Mouse (Mus musculus) embryonic fibroblast, embryonic 13.5 days (primary cell): ENCODE measurements around the gene Ipo11. TPM values are rescaled to one million over a fixed set of nuclear protein-coding genes. Genes with fewer than 3 reads are reported as not detected.

Experiments used
- H3K27ac ChIP-seq: 2 replicates; pipeline ENCODE4 v1.5.1; 2012; ENCODE audit warnings: low read length, control low read depth, inconsistent platforms; ENCODE audit not compliant: insufficient read depth
- H3K4me1 ChIP-seq: 2 replicates; pipeline ENCODE4 v1.6.1; 2011; ENCODE audit warnings: low read length; ENCODE audit not compliant: control insufficient read depth, insufficient read depth
- H3K4me3 ChIP-seq: 2 replicates; pipeline ENCODE4 v1.5.1; 2011; ENCODE audit warnings: mild to moderate bottlenecking, control low read depth, low read length; ENCODE audit not compliant: insufficient read depth
- CTCF ChIP-seq: IDR thresholded peaks from 2 replicates; pipeline ENCODE4 v1.5.1; 2011; ENCODE audit warnings: mild to moderate bottlenecking, control low read depth, low read length, moderate library complexity, borderline replicate concordance; ENCODE audit not compliant: insufficient read depth
- POLR2A ChIP-seq: IDR thresholded peaks from 2 replicates; pipeline ENCODE4 v1.6.1; 2011; ENCODE audit warnings: low read depth, mild to moderate bottlenecking, control low read depth, low read length, moderate library complexity
- polyA plus RNA-seq: library from polyadenylated mRNA; stranded (reverse); fragments of >200 nt; gene quantifications from 2 replicates; pipeline ENCODE4 v1.2.4, GENCODE M21; 2011; ENCODE audit warnings: low read depth; ENCODE audit not compliant: missing spikeins, insufficient read length

The Ipo11 gene
- polyA plus RNA-seq, 1 experiment, result 38.1 TPM

- no peaks in the 10 kb centered on the region for H3K4me1 ChIP-seq
- H3K4me3 ChIP-seq, result no peak overlapping the region
- no peak overlapping the region for H3K27ac ChIP-seq
- TF ChIP-seq CTCF, result no peak
- TF ChIP-seq POLR2A, result no peak
These were observed 80.2 kb downstream of the Ipo11 start for GRCm38 (mm10) chr13:106856556-106856955.

- no peaks in the 10 kb centered on the region for H3K4me1 ChIP-seq
- no peak overlapping the region for H3K4me3 ChIP-seq
- TF ChIP-seq POLR2A, result no peak
- TF ChIP-seq CTCF, result no peak
- no peak overlapping the region for H3K27ac ChIP-seq
These were observed 89.2 kb downstream of the Ipo11 start for GRCm38 (mm10) chr13:106847534-106847933.

DNA sequence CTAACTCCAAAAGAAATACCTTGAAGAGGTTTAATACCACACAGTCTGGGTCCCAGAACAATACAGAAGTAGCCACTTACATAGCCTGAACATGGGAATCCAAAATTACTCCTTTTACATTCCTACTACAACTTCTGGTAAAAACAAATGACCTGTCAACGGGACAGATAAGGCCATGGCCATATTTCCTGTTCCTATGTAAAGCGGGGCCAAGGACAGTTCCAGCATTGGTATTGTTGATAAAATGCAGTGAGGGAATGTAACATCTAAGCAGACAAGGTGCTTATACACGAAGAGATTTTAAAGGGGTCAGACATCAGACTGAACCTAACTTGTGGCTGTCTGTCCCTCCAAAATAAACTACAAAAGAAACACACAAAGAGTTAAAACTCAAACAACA is 91.8 kb downstream of the Ipo11 start:
- TF ChIP-seq CTCF, result no peak
- no peak for TF ChIP-seq POLR2A
- no peak overlapping the region for H3K4me3 ChIP-seq
- H3K4me1 ChIP-seq, result no peaks in the 10 kb centered on the region
- no peak overlapping the region for H3K27ac ChIP-seq

DNA sequence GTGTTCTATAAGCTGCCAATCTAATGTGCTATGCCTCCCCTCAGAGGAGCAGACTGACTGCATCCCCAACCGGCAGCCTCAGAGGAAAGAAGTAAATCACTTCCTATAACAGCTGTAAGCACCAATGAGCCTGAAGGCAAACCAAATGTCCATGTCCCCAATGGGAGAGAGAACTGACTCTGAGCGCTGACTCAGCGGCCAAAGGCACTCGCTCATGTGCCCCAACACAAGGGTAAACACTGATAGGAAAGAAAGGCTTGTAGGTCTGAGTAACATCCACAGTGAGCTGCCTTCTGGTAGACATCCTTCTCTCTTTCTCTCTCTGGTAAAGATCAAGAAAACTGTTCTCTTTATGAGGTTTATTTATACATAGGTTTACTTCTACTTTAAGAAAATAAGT is 94.2 kb downstream of the Ipo11 start:
- H3K4me3 ChIP-seq, result no peak overlapping the region
- H3K4me1 ChIP-seq, result no peaks in the 10 kb centered on the region
- TF ChIP-seq CTCF, result no peak
- no peak for TF ChIP-seq POLR2A
- H3K27ac ChIP-seq, result no peak overlapping the region

GRCm38 (mm10) chr13:106838778-106839177 is 98.0 kb downstream of the Ipo11 start:
- Histone ChIP-seq H3K27ac (no peak overlapping the region), H3K4me3 (no peak overlapping the region), H3K4me1 (no peaks in the 10 kb centered on the region)
- no peak for TF ChIP-seq CTCF
- TF ChIP-seq POLR2A, result no peak

DNA sequence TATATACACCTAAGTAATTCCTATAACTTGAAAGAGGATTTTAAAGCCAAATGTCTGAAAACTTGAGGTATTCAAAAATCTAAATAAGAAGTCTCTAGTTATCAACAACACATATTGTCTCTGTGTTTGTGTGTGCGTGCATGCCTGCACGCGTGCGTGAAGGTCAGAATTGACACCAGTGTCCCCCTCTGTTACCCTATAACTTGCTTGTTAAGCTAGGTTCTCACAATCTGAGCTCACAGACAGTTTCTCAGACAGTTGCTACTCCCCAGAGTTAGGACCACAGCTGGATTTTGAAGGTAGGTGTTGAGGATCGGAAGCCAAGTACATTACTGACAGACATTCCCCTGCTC is 100.3 kb downstream of the Ipo11 start:
- no peak overlapping the region for H3K27ac ChIP-seq
- no peaks in the 10 kb centered on the region for H3K4me1 ChIP-seq
- no peak overlapping the region for H3K4me3 ChIP-seq
- TF ChIP-seq POLR2A (no peak), CTCF (no peak)

- Histone ChIP-seq H3K4me3 (no peak overlapping the region), H3K4me1 (no peaks in the 10 kb centered on the region), H3K27ac (no peak overlapping the region)
- TF ChIP-seq POLR2A, result no peak
- no peak for TF ChIP-seq CTCF
These were observed 100.8 kb downstream of the Ipo11 start for GRCm38 (mm10) chr13:106835844-106836526.

GRCm38 (mm10) chr13:106830029-106830428 is 106.7 kb downstream of the Ipo11 start:
- H3K4me3 ChIP-seq, result no peak overlapping the region
- H3K27ac ChIP-seq, result no peak overlapping the region
- no peaks in the 10 kb centered on the region for H3K4me1 ChIP-seq
- TF ChIP-seq POLR2A (no peak), CTCF (no peak)

- Histone ChIP-seq H3K4me1 (no peaks in the 10 kb centered on the region), H3K4me3 (no peak overlapping the region), H3K27ac (no peak overlapping the region)
- TF ChIP-seq POLR2A, result no peak
- TF ChIP-seq CTCF, result no peak
These were observed 107.3 kb downstream of the Ipo11 start for GRCm38 (mm10) chr13:106829327-106829997.

DNA sequence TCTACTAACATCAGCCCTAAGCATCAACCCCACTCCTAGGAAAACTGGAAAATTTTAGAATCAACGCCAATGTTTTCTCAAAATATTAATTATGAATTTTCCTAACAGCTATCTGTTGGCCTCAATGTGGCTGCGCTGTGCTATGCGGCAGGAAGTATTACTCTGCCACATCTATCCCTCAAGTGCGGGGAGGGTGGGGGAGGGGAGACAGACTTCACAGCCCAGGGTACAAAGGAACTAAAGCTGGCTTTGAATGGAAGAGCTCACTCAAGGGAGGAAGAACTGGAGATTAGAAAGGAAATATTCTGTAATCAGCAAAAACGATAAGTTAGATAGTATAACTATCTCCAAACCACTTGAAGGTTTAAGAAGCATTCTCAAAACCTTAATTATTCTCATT is 111.1 kb downstream of the Ipo11 start:
- no peak overlapping the region for H3K4me3 ChIP-seq
- H3K4me1 ChIP-seq, result no peaks in the 10 kb centered on the region
- no peak for TF ChIP-seq CTCF
- no peak for TF ChIP-seq POLR2A
- H3K27ac ChIP-seq, result no peak overlapping the region
